Mouse (Mus musculus): ENCODE measurements around the gene Plekhg5.

Plekhg5 gene

GRCm38 (mm10) chr4:152125161-152126025, 53.1 kb downstream of the Plekhg5 start:
- no peak for DNase-seq (ENCODE audit: low spot score)

GRCm38 (mm10) chr4:152126026-152126920, 54.0 kb downstream of the Plekhg5 start:
- DNase-seq (ENCODE audit: low spot score) = peak; percentile 60

GRCm38 (mm10) chr4:152127884-152128283, 55.6 kb downstream of the Plekhg5 start:
- DNase-seq (ENCODE audit: low spot score) = no peak

- DNase-seq (ENCODE audit: low spot score) = no peak
These were observed 56.5 kb downstream of the Plekhg5 start for GRCm38 (mm10) chr4:152128784-152129183.

GRCm38 (mm10) chr4:152129395-152129930, 57.2 kb downstream of the Plekhg5 start:
- DNase-seq (ENCODE audit: low spot score) = no peak

GRCm38 (mm10) chr4:152130771-152131653, 58.7 kb downstream of the Plekhg5 start:
- peak; percentile 68 for DNase-seq (ENCODE audit: low spot score)

GRCm38 (mm10) chr4:152131809-152132771, 59.8 kb downstream of the Plekhg5 start:
- DNase-seq (ENCODE audit: low spot score) = peak; percentile 72

- no peak for DNase-seq (ENCODE audit: low spot score)
These were observed 60.5 kb downstream of the Plekhg5 start for GRCm38 (mm10) chr4:152132772-152133169.

- no peak for DNase-seq (ENCODE audit: low spot score)
These were observed 60.9 kb downstream of the Plekhg5 start for GRCm38 (mm10) chr4:152133213-152133612.

GRCm38 (mm10) chr4:152134507-152134906, 62.2 kb downstream of the Plekhg5 start:
- DNase-seq (ENCODE audit: low spot score) = peak; percentile 57

- DNase-seq (ENCODE audit: low spot score) = no peak
These were observed 63.1 kb downstream of the Plekhg5 start for GRCm38 (mm10) chr4:152135363-152135762.

GRCm38 (mm10) chr4:152136112-152136875, 64.0 kb downstream of the Plekhg5 start:
- DNase-seq (ENCODE audit: low spot score) = no peak

GRCm38 (mm10) chr4:152136876-152137250, 64.6 kb downstream of the Plekhg5 start:
- no peak for DNase-seq (ENCODE audit: low spot score)

GRCm38 (mm10) chr4:152138497-152139260, 66.4 kb downstream of the Plekhg5 start:
- DNase-seq (ENCODE audit: low spot score) = peak; percentile 88

- peak; percentile 69 for DNase-seq (ENCODE audit: low spot score)
These were observed 68.1 kb downstream of the Plekhg5 start for GRCm38 (mm10) chr4:152140441-152140840.

GRCm38 (mm10) chr4:152141521-152142135, 69.3 kb downstream of the Plekhg5 start:
- no peak for DNase-seq (ENCODE audit: low spot score)

- DNase-seq (ENCODE audit: low spot score) = no peak
These were observed 71.3 kb downstream of the Plekhg5 start for GRCm38 (mm10) chr4:152143632-152144031.

- no peak for DNase-seq (ENCODE audit: low spot score)
These were observed 73.2 kb downstream of the Plekhg5 start for GRCm38 (mm10) chr4:152145473-152145872.

All from embryo, embryonic 10 days (tissue).